Mouse (Mus musculus): ENCODE measurements around the gene Dhdh. TPM values are rescaled to one million over a fixed set of nuclear protein-coding genes. Genes with fewer than 3 reads are reported as not detected.

Gene Dhdh
- polyA plus RNA-seq, 1 experiment from 2014 or later = 2.9 TPM

- Histone ChIP-seq H3K4me1 (ENCODE audit: control insufficient read depth, insufficient read depth, low read length) (no peaks in the 10 kb centered on the region), H3K9ac (ENCODE audit: low read length) (no peak overlapping the region), H3K27ac (ENCODE audit: low read depth, low read length) (no peak overlapping the region), H3K4me3 (ENCODE audit: low read depth, low read length) (no peak overlapping the region), H3K4me2 (ENCODE audit: low read depth) (no peak overlapping the region), H3K9me3 (ENCODE audit: control insufficient read depth, low read length) (no peaks in the 10 kb centered on the region), H3K27me3 (ENCODE audit: control insufficient read depth, insufficient read depth, low read length) (no peaks in the 10 kb centered on the region), H3K36me3 (ENCODE audit: control insufficient read depth, insufficient read depth, low read length) (peaks cover 10% of the 10 kb centered on the region; the same call in 1 of the 2 replicates)
- no peak for DNase-seq (ENCODE audit: low spot score)
- WGBS = 84% methylated on average over 9 of the region's 9 CpGs
- no peak for ATAC-seq (ENCODE audit: insufficient read depth, low FRiP score, low TSS enrichment)
These were observed 5.9 kb upstream of the Dhdh start for GRCm38 (mm10) chr7:45494548-45494947.

- Histone ChIP-seq H3K27ac (ENCODE audit: low read depth, low read length) (no peak overlapping the region), H3K4me2 (ENCODE audit: low read depth) (no peak overlapping the region), H3K9me3 (ENCODE audit: control insufficient read depth, low read length) (no peaks in the 10 kb centered on the region), H3K27me3 (ENCODE audit: control insufficient read depth, insufficient read depth, low read length) (no peaks in the 10 kb centered on the region), H3K4me1 (ENCODE audit: control insufficient read depth, insufficient read depth, low read length) (no peaks in the 10 kb centered on the region), H3K9ac (ENCODE audit: low read length) (no peak overlapping the region), H3K36me3 (ENCODE audit: control insufficient read depth, insufficient read depth, low read length) (peaks cover 10% of the 10 kb centered on the region; the same call in 1 of the 2 replicates), H3K4me3 (ENCODE audit: low read depth, low read length) (no peak overlapping the region)
- 91% methylated on average over 5 of the region's 5 CpGs for WGBS
- DNase-seq (ENCODE audit: low spot score) (no peak), ATAC-seq (ENCODE audit: insufficient read depth, low FRiP score, low TSS enrichment) (no peak)
These were observed 4.3 kb upstream of the Dhdh start for GRCm38 (mm10) chr7:45492951-45493350.

GRCm38 (mm10) chr7:45492225-45492844 is 3.7 kb upstream of the Dhdh start:
- ATAC-seq (ENCODE audit: insufficient read depth, low FRiP score, low TSS enrichment) = no peak
- no peaks in the 10 kb centered on the region for H3K4me1 ChIP-seq (ENCODE audit: control insufficient read depth, insufficient read depth, low read length)
- H3K4me3 ChIP-seq (ENCODE audit: low read depth, low read length) = no peak overlapping the region
- H3K27me3 ChIP-seq (ENCODE audit: control insufficient read depth, insufficient read depth, low read length) = no peaks in the 10 kb centered on the region
- no peak overlapping the region for H3K4me2 ChIP-seq (ENCODE audit: low read depth)
- whole genome bisulfite sequencing = 96% methylated on average over 8 of the region's 8 CpGs
- DNase-seq (ENCODE audit: low spot score) = no peak
- no peak overlapping the region for H3K9ac ChIP-seq (ENCODE audit: low read length)
- peaks cover 10% of the 10 kb centered on the region; the same call in 1 of the 2 replicates for H3K36me3 ChIP-seq (ENCODE audit: control insufficient read depth, insufficient read depth, low read length)
- H3K27ac ChIP-seq (ENCODE audit: low read depth, low read length) = no peak overlapping the region
- no peaks in the 10 kb centered on the region for H3K9me3 ChIP-seq (ENCODE audit: control insufficient read depth, low read length)

- H3K4me1 ChIP-seq (ENCODE audit: control insufficient read depth, insufficient read depth, low read length) = no peaks in the 10 kb centered on the region
- WGBS = 16% methylated on average over 3 of the region's 3 CpGs
- no peak overlapping the region for H3K4me2 ChIP-seq (ENCODE audit: low read depth)
- H3K9me3 ChIP-seq (ENCODE audit: control insufficient read depth, low read length) = no peaks in the 10 kb centered on the region
- no peak for DNase-seq (ENCODE audit: low spot score)
- H3K27me3 ChIP-seq (ENCODE audit: control insufficient read depth, insufficient read depth, low read length) = no peaks in the 10 kb centered on the region
- H3K36me3 ChIP-seq (ENCODE audit: control insufficient read depth, insufficient read depth, low read length) = peaks cover 10% of the 10 kb centered on the region; the same call in 1 of the 2 replicates
- no peak overlapping the region for H3K27ac ChIP-seq (ENCODE audit: low read depth, low read length)
- H3K9ac ChIP-seq (ENCODE audit: low read length) = no peak overlapping the region
- no peak for ATAC-seq (ENCODE audit: insufficient read depth, low FRiP score, low TSS enrichment)
- H3K4me3 ChIP-seq (ENCODE audit: low read depth, low read length) = no peak overlapping the region
These were observed 2.7 kb upstream of the Dhdh start for GRCm38 (mm10) chr7:45491264-45491663.

- H3K9ac ChIP-seq (ENCODE audit: low read length) = no peak overlapping the region
- ATAC-seq (ENCODE audit: insufficient read depth, low FRiP score, low TSS enrichment) = no peak
These were observed 2.2 kb upstream of the Dhdh start for GRCm38 (mm10) chr7:45490822-45491221.

GRCm38 (mm10) chr7:45489578-45489977 is 973 bp upstream of the Dhdh start:
- Histone ChIP-seq H3K9ac (ENCODE audit: low read length) (no peak overlapping the region; the same call in 1 of the 2 replicates), H3K27me3 (ENCODE audit: control insufficient read depth, insufficient read depth, low read length) (no peaks in the 10 kb centered on the region), H3K27ac (ENCODE audit: low read depth, low read length) (no peak overlapping the region), H3K4me2 (ENCODE audit: low read depth) (no peak overlapping the region), H3K4me3 (ENCODE audit: low read depth, low read length) (no peak overlapping the region), H3K9me3 (ENCODE audit: control insufficient read depth, low read length) (no peaks in the 10 kb centered on the region), H3K4me1 (ENCODE audit: control insufficient read depth, insufficient read depth, low read length) (no peaks in the 10 kb centered on the region), H3K36me3 (ENCODE audit: control insufficient read depth, insufficient read depth, low read length) (peaks cover 9% of the 10 kb centered on the region; the same call in 1 of the 2 replicates)
- 65% methylated on average over 7 of the region's 7 CpGs for WGBS
- DNase-seq (ENCODE audit: low spot score) (no peak), ATAC-seq (ENCODE audit: insufficient read depth, low FRiP score, low TSS enrichment) (no peak)

More at GRCm38 (mm10) chr7:45490822-45491221, 2.2 kb upstream of the Dhdh start:
- H3K4me2 ChIP-seq (ENCODE audit: low read depth) = no peak overlapping the region
- peak; percentile 37 for DNase-seq (ENCODE audit: low spot score)
- H3K4me1 ChIP-seq (ENCODE audit: control insufficient read depth, insufficient read depth, low read length) = no peaks in the 10 kb centered on the region
- no peak overlapping the region for H3K27ac ChIP-seq (ENCODE audit: low read depth, low read length)
- 22% methylated on average over 9 of the region's 9 CpGs for WGBS
- H3K36me3 ChIP-seq (ENCODE audit: control insufficient read depth, insufficient read depth, low read length) = peaks cover 10% of the 10 kb centered on the region; the same call in 1 of the 2 replicates
- H3K27me3 ChIP-seq (ENCODE audit: control insufficient read depth, insufficient read depth, low read length) = no peaks in the 10 kb centered on the region
- H3K9me3 ChIP-seq (ENCODE audit: control insufficient read depth, low read length) = no peaks in the 10 kb centered on the region
- no peak overlapping the region for H3K4me3 ChIP-seq (ENCODE audit: low read depth, low read length)

- Histone ChIP-seq H3K27ac (ENCODE audit: low read depth, low read length) (peak overlapping the region; percentile 49; the same call in 1 of the 2 replicates), H3K4me1 (ENCODE audit: control insufficient read depth, insufficient read depth, low read length) (no peaks in the 10 kb centered on the region), H3K4me2 (ENCODE audit: low read depth) (peak overlapping the region; percentile 63), H3K9ac (ENCODE audit: low read length) (peak overlapping the region; percentile 71), H3K4me3 (ENCODE audit: low read depth, low read length) (peak overlapping the region; percentile 43), H3K27me3 (ENCODE audit: control insufficient read depth, insufficient read depth, low read length) (no peaks in the 10 kb centered on the region), H3K36me3 (ENCODE audit: control insufficient read depth, insufficient read depth, low read length) (peaks cover under 1% of the 10 kb centered on the region; the same call in 1 of the 2 replicates), H3K9me3 (ENCODE audit: control insufficient read depth, low read length) (no peaks in the 10 kb centered on the region)
- 27% methylated on average over 11 of the region's 11 CpGs for WGBS
- DNase-seq (ENCODE audit: low spot score) (peak; percentile 25), ATAC-seq (ENCODE audit: insufficient read depth, low FRiP score, low TSS enrichment) (no peak)
These were observed 728 bp downstream of the Dhdh start for GRCm38 (mm10) chr7:45487861-45488292.

GRCm38 (mm10) chr7:45486761-45487415 is 1.7 kb downstream of the Dhdh start, which contains the start of gene Gm45808:
Gm45808 (minus strand) TSS chr7:45486811.
- Histone ChIP-seq H3K27ac (ENCODE audit: low read depth, low read length) (no peak within 1 kb of the TSS), H3K9ac (ENCODE audit: low read length) (no peak within 1 kb of the TSS), H3K4me3 (ENCODE audit: low read depth, low read length) (no peak within 1 kb of the TSS), H3K27me3 (ENCODE audit: control insufficient read depth, insufficient read depth, low read length) (no peaks in the 10 kb centered on the region), H3K9me3 (ENCODE audit: control insufficient read depth, low read length) (no peaks in the 10 kb centered on the region), H3K36me3 (ENCODE audit: control insufficient read depth, insufficient read depth, low read length) (no peaks in the 10 kb centered on the region), H3K4me1 (ENCODE audit: control insufficient read depth, insufficient read depth, low read length) (no peaks in the 10 kb centered on the region), H3K4me2 (ENCODE audit: low read depth) (no peak within 1 kb of the TSS)
- WGBS = 90% methylated on average over 12 of the region's 12 CpGs
- DNase-seq (ENCODE audit: low spot score) = no peak
- no peak for ATAC-seq (ENCODE audit: insufficient read depth, low FRiP score, low TSS enrichment)

- 87% methylated on average over 7 of the region's 7 CpGs for WGBS
- no peak overlapping the region for H3K9ac ChIP-seq (ENCODE audit: low read length)
- no peak overlapping the region for H3K4me2 ChIP-seq (ENCODE audit: low read depth)
- no peaks in the 10 kb centered on the region for H3K4me1 ChIP-seq (ENCODE audit: control insufficient read depth, insufficient read depth, low read length)
- ATAC-seq (ENCODE audit: insufficient read depth, low FRiP score, low TSS enrichment) = no peak
- no peaks in the 10 kb centered on the region for H3K36me3 ChIP-seq (ENCODE audit: control insufficient read depth, insufficient read depth, low read length)
- DNase-seq (ENCODE audit: low spot score) = no peak
- no peaks in the 10 kb centered on the region for H3K9me3 ChIP-seq (ENCODE audit: control insufficient read depth, low read length)
- H3K27ac ChIP-seq (ENCODE audit: low read depth, low read length) = no peak overlapping the region
- no peaks in the 10 kb centered on the region for H3K27me3 ChIP-seq (ENCODE audit: control insufficient read depth, insufficient read depth, low read length)
- H3K4me3 ChIP-seq (ENCODE audit: low read depth, low read length) = no peak overlapping the region
These were observed 2.4 kb downstream of the Dhdh start for GRCm38 (mm10) chr7:45486158-45486557.

All from neural tube, embryonic 11.5 days (tissue).